Mouse (Mus musculus) thymus, postnatal 4 days (tissue): ENCODE results near the gene Tent4b.

ENCODE experiments used
- DNase-seq: peaks from one replicate; pipeline ENCODE4 v3.0.0; 2021

Gene Tent4b

DNA sequence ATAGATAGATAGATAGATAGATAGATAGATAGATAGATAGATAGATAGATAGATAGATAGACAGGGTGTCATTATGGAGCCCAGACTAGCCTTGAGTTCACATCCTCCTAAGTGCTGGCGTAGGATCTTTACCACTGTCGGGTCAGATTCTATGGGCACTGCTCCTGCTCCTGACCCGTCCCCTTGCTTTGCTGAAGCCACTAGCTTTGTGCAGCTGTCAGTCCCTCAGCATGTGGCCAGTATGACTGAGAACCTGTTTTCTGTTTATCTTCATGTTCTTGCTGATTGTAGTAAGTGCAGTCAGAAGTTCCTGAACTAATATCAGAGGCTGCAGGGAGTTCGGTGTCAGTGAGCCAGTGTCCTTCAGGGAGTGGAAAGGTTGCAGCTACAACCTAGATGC is 108.7 kb downstream of the Tent4b start:
- DNase-seq, result no peak
